Mouse (Mus musculus): Measurements from ENCODE around the gene Capn1. TPM values are rescaled to one million over a fixed set of nuclear protein-coding genes. Genes with fewer than 3 reads are reported as not detected.
A peak's percentile ranks its signal among the peaks of the same experiment; 100 is the strongest.

Capn1 gene
- polyA plus RNA-seq, 1 experiment from 2014 or later: 6.8 TPM

DNA sequence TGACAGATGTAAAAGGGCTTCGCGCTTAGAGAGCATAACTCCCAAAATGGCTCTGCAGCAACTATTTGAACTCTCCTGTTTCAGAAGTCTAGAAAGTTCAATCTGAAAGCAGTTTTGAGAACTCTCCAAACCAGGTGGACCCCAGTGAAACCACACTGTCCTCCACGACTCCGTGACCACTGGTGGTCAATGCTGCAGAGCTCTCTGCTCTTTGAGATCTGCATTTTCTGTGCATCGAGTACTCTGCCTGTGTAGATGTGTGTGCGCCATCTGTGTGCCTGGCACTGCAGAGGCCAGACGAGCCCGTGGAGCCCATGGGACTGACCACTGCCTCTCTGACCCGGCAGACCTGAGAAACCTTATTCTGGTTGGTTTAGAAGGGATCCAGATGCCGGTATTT is 60.8 kb downstream of the Capn1 start:
- no peak overlapping the region for H3K4me3 ChIP-seq (ENCODE audit: low read depth, low read length)
- H3K4me1 ChIP-seq (ENCODE audit: insufficient read depth): peaks cover 11% of the 10 kb centered on the region
- no peak overlapping the region for H3K4me2 ChIP-seq (ENCODE audit: low read depth, low read length)
- no peak for DNase-seq
- no peak overlapping the region for H3K9ac ChIP-seq (replicated peaks)
- peaks cover 65% of the 10 kb centered on the region for H3K36me3 ChIP-seq (replicated peaks; ENCODE audit: insufficient read depth, low read length)
- ATAC-seq: no peak
- H3K27me3 ChIP-seq (ENCODE audit: insufficient read depth, low read length): no peaks in the 10 kb centered on the region
- no peak for TF ChIP-seq CTCF (IDR thresholded peaks at IDR 0.05; ENCODE audit: low read depth)
- TF ChIP-seq EP300 (IDR thresholded peaks at IDR 0.05; ENCODE audit: low read depth): no peak
- no peaks in the 10 kb centered on the region for H3K9me3 ChIP-seq (ENCODE audit: low read length)
- H3K27ac ChIP-seq (ENCODE audit: low read depth): no peak overlapping the region
- 87% methylated on average over 10 of the region's 10 CpGs for WGBS (ENCODE audit: insufficient replicate concordance)

DNA sequence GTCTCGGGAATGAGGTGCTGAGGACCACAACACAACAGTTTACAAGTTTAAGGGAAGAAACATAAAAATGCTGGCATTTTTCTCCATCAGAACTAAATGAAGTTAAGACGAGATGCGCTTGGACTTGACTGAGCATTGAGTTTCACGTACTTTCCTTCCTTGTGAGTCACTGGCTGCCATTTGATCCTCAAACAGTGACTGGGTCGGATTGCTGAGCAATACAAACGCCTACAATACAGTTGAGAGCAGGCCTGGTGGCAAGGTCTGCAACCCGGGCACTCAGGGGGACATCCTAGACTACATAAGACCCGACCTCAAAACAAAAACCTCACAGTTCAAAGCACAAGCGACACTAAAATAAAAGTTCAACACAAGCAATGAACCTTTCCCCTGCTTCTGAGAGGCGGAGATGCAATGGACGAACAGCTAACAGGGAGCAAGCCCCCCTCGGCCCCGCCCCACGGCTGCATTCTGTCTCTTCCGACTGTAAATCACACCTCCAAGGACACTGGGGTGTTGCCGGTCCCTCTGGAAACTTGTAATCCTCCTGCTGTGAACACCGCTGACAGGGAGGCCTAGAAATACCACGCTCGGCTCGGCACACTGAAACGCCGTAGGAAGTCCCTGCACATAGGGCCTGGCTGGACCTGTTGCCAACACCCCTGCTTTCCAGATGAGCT is 61.5 kb downstream of the Capn1 start:
- Histone ChIP-seq H3K27me3 (ENCODE audit: insufficient read depth, low read length) (no peaks in the 10 kb centered on the region), H3K36me3 (replicated peaks; ENCODE audit: insufficient read depth, low read length) (peaks cover 63% of the 10 kb centered on the region), H3K27ac (ENCODE audit: low read depth) (no peak overlapping the region), H3K4me2 (ENCODE audit: low read depth, low read length) (no peak overlapping the region), H3K9ac (replicated peaks) (no peak overlapping the region), H3K4me1 (ENCODE audit: insufficient read depth) (peaks cover 11% of the 10 kb centered on the region), H3K9me3 (ENCODE audit: low read length) (no peaks in the 10 kb centered on the region), H3K4me3 (ENCODE audit: low read depth, low read length) (no peak overlapping the region)
- DNase-seq: no peak
- WGBS (ENCODE audit: insufficient replicate concordance): 88% methylated on average over 22 of the region's 22 CpGs
- no peak for TF ChIP-seq EP300 (IDR thresholded peaks at IDR 0.05; ENCODE audit: low read depth)
- no peak for TF ChIP-seq CTCF (IDR thresholded peaks at IDR 0.05; ENCODE audit: low read depth)
- no peak for ATAC-seq

DNA sequence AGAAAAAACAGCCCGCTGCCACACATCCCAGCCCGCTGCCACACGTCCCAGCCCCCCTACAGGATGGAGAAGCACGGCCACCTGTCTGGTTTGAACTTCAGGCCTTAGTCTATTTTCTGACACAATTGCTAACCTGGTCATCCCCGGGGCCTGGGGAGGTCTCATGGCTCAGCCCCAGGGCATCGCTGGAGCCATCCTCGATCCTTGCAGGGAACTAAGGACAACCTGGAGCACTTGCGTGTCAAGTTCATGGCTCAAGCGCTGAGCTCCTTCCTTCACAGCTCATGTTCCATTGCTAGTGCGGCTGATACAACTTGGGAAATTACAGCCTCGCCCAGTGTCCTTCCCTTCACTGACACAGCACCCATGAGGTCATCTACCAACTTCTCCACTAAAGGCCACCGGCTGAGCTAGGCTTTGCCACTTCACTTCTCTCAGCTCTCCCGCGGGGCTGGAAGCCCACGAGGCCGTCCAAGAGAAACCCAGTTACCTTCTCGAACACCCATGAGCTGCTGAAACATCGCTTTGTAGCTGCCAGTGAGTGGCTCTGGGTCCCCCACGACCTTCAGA is 62.4 kb downstream of the Capn1 start:
- Histone ChIP-seq H3K4me2 (ENCODE audit: low read depth, low read length) (no peak overlapping the region), H3K27me3 (ENCODE audit: insufficient read depth, low read length) (no peaks in the 10 kb centered on the region), H3K4me1 (ENCODE audit: insufficient read depth) (peaks cover 11% of the 10 kb centered on the region), H3K9ac (replicated peaks) (no peak overlapping the region), H3K9me3 (ENCODE audit: low read length) (no peaks in the 10 kb centered on the region), H3K4me3 (ENCODE audit: low read depth, low read length) (no peak overlapping the region), H3K27ac (ENCODE audit: low read depth) (no peak overlapping the region), H3K36me3 (replicated peaks; ENCODE audit: insufficient read depth, low read length) (peaks cover 61% of the 10 kb centered on the region)
- 92% methylated on average over 18 of the region's 19 CpGs for WGBS (ENCODE audit: insufficient replicate concordance)
- DNase-seq (no peak), ATAC-seq (no peak)
- TF ChIP-seq EP300 (IDR thresholded peaks at IDR 0.05; ENCODE audit: low read depth) (no peak), CTCF (IDR thresholded peaks at IDR 0.05; ENCODE audit: low read depth) (no peak)

DNA sequence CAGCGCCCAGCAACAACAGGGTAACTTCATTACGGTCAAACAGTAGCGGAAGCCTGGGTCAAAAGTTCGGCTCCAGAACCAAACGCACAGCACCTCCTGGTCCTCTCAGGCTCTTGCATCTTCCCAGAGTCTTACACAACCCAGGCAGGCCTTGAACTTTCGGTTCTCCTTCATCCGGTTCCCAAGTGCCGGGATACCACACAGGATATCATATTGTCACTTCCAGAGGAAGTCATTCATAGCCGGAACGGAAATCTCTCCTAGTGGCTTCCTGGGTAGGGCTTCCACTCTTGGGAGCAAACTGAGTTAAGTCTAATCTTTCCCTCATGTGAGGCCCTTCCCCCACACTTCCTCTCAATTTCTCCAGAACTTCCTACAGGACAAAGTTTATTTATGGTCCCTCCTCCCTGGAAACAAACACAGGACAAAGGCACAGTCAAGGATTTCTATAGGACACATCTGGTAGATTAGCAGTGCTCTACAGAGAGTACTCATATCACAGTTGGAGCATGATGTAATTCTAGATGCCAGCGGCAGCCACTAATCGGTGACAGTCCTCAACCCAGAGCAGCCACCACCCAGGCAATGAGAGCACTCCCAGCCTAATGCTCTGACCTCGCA is 63.5 kb downstream of the Capn1 start:
- H3K36me3 ChIP-seq (replicated peaks; ENCODE audit: insufficient read depth, low read length): peaks cover 65% of the 10 kb centered on the region
- WGBS (ENCODE audit: insufficient replicate concordance): 77% methylated on average over 13 of the region's 13 CpGs
- H3K4me1 ChIP-seq (ENCODE audit: insufficient read depth): peaks cover 11% of the 10 kb centered on the region
- TF ChIP-seq CTCF (IDR thresholded peaks at IDR 0.05; ENCODE audit: low read depth): no peak
- TF ChIP-seq EP300 (IDR thresholded peaks at IDR 0.05; ENCODE audit: low read depth): peak; percentile 75
- H3K27me3 ChIP-seq (ENCODE audit: insufficient read depth, low read length): no peaks in the 10 kb centered on the region
- H3K4me3 ChIP-seq (ENCODE audit: low read depth, low read length): no peak overlapping the region
- H3K27ac ChIP-seq (ENCODE audit: low read depth): peak overlapping the region; percentile 64
- no peaks in the 10 kb centered on the region for H3K9me3 ChIP-seq (ENCODE audit: low read length)
- ATAC-seq (peak; percentile 69), DNase-seq (no peak)
- H3K4me2 ChIP-seq (ENCODE audit: low read depth, low read length): no peak overlapping the region
- no peak overlapping the region for H3K9ac ChIP-seq (replicated peaks)

- Histone ChIP-seq H3K9me3 (ENCODE audit: low read length) (no peaks in the 10 kb centered on the region), H3K36me3 (replicated peaks; ENCODE audit: insufficient read depth, low read length) (peaks cover 62% of the 10 kb centered on the region), H3K27me3 (ENCODE audit: insufficient read depth, low read length) (no peaks in the 10 kb centered on the region), H3K27ac (ENCODE audit: low read depth) (0 out of 2 replicates have a peak overlapping the region, but pooled peaks have one; percentile 34), H3K4me1 (ENCODE audit: insufficient read depth) (peaks cover 7% of the 10 kb centered on the region), H3K4me3 (ENCODE audit: low read depth, low read length) (no peak overlapping the region), H3K4me2 (ENCODE audit: low read depth, low read length) (no peak overlapping the region), H3K9ac (replicated peaks) (no peak overlapping the region)
- TF ChIP-seq CTCF (IDR thresholded peaks at IDR 0.05; ENCODE audit: low read depth) (no peak), EP300 (IDR thresholded peaks at IDR 0.05; ENCODE audit: low read depth) (no peak)
- WGBS (ENCODE audit: insufficient replicate concordance): 79% methylated on average over 16 of the region's 16 CpGs
- DNase-seq: no peak
- ATAC-seq: no peak
Observed at GRCm38 (mm10) chr19:5951631-5952030, 64.1 kb downstream of the Capn1 start.

DNA sequence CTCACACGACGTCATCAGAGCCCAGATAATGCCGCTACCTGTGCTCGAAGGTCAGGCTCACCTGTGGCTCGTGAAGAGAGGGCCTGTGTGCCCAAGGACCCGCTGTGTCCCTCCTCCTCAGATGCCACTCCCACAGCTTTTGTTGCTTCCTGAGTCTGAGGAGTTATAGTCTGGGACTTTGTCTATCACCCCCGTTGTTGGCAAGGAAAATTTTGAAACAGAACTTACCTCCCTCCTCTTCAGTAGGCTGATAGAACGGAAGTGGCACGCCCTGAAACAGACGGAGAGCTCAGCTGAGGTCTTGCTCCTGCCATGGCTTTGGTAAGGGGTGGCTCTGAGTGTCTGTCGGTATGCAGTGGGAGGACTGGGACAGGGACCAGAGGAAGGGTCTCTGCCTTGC is 65.5 kb downstream of the Capn1 start:
- no peak for ATAC-seq
- H3K4me1 ChIP-seq (ENCODE audit: insufficient read depth): peaks cover 10% of the 10 kb centered on the region
- H3K9me3 ChIP-seq (ENCODE audit: low read length): no peaks in the 10 kb centered on the region
- 88% methylated on average over 11 of the region's 11 CpGs for WGBS (ENCODE audit: insufficient replicate concordance)
- H3K27ac ChIP-seq (ENCODE audit: low read depth): no peak overlapping the region
- TF ChIP-seq CTCF (IDR thresholded peaks at IDR 0.05; ENCODE audit: low read depth): no peak
- TF ChIP-seq EP300 (IDR thresholded peaks at IDR 0.05; ENCODE audit: low read depth): no peak
- no peak overlapping the region for H3K9ac ChIP-seq (replicated peaks)
- no peak for DNase-seq
- no peaks in the 10 kb centered on the region for H3K27me3 ChIP-seq (ENCODE audit: insufficient read depth, low read length)
- H3K36me3 ChIP-seq (replicated peaks; ENCODE audit: insufficient read depth, low read length): peaks cover 68% of the 10 kb centered on the region
- no peak overlapping the region for H3K4me3 ChIP-seq (ENCODE audit: low read depth, low read length)
- H3K4me2 ChIP-seq (ENCODE audit: low read depth, low read length): no peak overlapping the region

Measured in liver, postnatal 0 days (tissue).